Mouse (Mus musculus) hindbrain, embryonic 16.5 days (tissue): ENCODE measurements around the gene Ak9. TPM values are rescaled to one million over a fixed set of nuclear protein-coding genes. Genes with fewer than 3 reads are reported as not detected.
A peak's percentile ranks its signal among the peaks of the same experiment; 100 is the strongest.

Source experiments
- ATAC-seq: fragments of 200-750 bp; cut with Nextera tagmentation; 2 replicates; pipeline ENCODE4 v1.8.0; 2017; ENCODE audit warnings: moderate TSS enrichment, moderate library complexity
- H3K27ac ChIP-seq: fragments of 300-500 bp; sonication (generic); 2 replicates; pipeline ENCODE4 v1.5.1; 2014; ENCODE audit warnings: low read depth, mild to moderate bottlenecking, control low read depth, low read length, moderate library complexity
- H3K27me3 ChIP-seq: fragments of 300-500 bp; sonication (generic); replicated peaks from 2 replicates; pipeline ENCODE4 v1.6.1; 2014; ENCODE audit warnings: low read length; ENCODE audit not compliant: control insufficient read depth, insufficient read depth
- H3K36me3 ChIP-seq: fragments of 300-500 bp; sonication (generic); 2 replicates; pipeline ENCODE4 v1.6.1; 2014; ENCODE audit warnings: mild to moderate bottlenecking, low read length, moderate library complexity, mixed read lengths; ENCODE audit not compliant: control insufficient read depth, insufficient read depth
- H3K4me1 ChIP-seq: fragments of 300-500 bp; sonication (generic); 2 replicates; pipeline ENCODE4 v1.6.1; 2014; ENCODE audit warnings: low read depth, low read length; ENCODE audit not compliant: control insufficient read depth, insufficient read depth
- H3K4me2 ChIP-seq: fragments of 300-500 bp; sonication (generic); 2 replicates; pipeline ENCODE4 v1.6.1; 2014; ENCODE audit warnings: mild to moderate bottlenecking, low read length, control low read depth, moderate library complexity
- H3K4me3 ChIP-seq: fragments of 300-500 bp; sonication (generic); 2 replicates; pipeline ENCODE4 v1.5.1; 2014; ENCODE audit warnings: mild to moderate bottlenecking, low read length, control low read depth, moderate library complexity
- H3K9ac ChIP-seq: fragments of 300-500 bp; sonication (generic); 2 replicates; pipeline ENCODE4 v1.6.1; 2014; ENCODE audit warnings: low read depth, mild to moderate bottlenecking, control low read depth, low read length, moderate library complexity
- H3K9me3 ChIP-seq: fragments of 300-500 bp; sonication (generic); 2 replicates; pipeline ENCODE4 v1.6.1; 2014; ENCODE audit warnings: mild to moderate bottlenecking, low read length, moderate library complexity; ENCODE audit not compliant: control insufficient read depth
- WGBS: fragments of 180-500 bp; shearing (Covaris S2); extraction: QIAGEN DNeasy Blood & Tissue Kit; methylation state at CpG from one replicate; pipeline ENCODE4 v1.1.7; 2014; 5-methylcytosine and 5-hydroxymethylcytosine counted together
- polyA plus RNA-seq: library from polyadenylated mRNA; unstranded; fragments of >200 nt; fragmentation: Nextera tagmentation; extraction: Ambion mirVana; gene quantifications from 2 replicates; pipeline ENCODE4 v1.2.1, GENCODE M21; 2015

Ak9 gene
- polyA plus RNA-seq = 0.24 TPM in 2 replicates

- Histone ChIP-seq H3K9me3 (no peaks in the 10 kb centered on the region), H3K4me3 (peak within 1 kb of the TSS; percentile 79), H3K4me1 (peaks cover 11% of the 10 kb centered on the region), H3K4me2 (peak within 1 kb of the TSS; percentile 93), H3K36me3 (no peaks in the 10 kb centered on the region), H3K27me3 (no peaks in the 10 kb centered on the region), H3K27ac (peak within 1 kb of the TSS; percentile 76), H3K9ac (peak within 1 kb of the TSS; percentile 83)
- ATAC-seq = peak; percentile 89
- WGBS = under 1% methylated on average over 25 of the region's 25 CpGs
Observed at GRCm38 (mm10) chr10:41303639-41304444, at the start of gene Ak9. Gene Ak9, plus strand, starts transcription at chr10:41303980.

GRCm38 (mm10) chr10:41260243-41261006, 43.4 kb upstream of the Ak9 start:
- no peak overlapping the region for H3K4me3 ChIP-seq
- no peak overlapping the region for H3K4me2 ChIP-seq
- no peak overlapping the region for H3K9ac ChIP-seq
- no peak overlapping the region for H3K27ac ChIP-seq
- no peak for ATAC-seq
- H3K36me3 ChIP-seq = peaks cover 5% of the 10 kb centered on the region; the same call in 1 of the 2 replicates
- no peaks in the 10 kb centered on the region for H3K27me3 ChIP-seq
- H3K4me1 ChIP-seq = no peaks in the 10 kb centered on the region
- 57% methylated on average over 8 of the region's 8 CpGs for WGBS
- H3K9me3 ChIP-seq = no peaks in the 10 kb centered on the region

GRCm38 (mm10) chr10:41261218-41261617, 42.6 kb upstream of the Ak9 start:
- Histone ChIP-seq H3K27me3 (no peaks in the 10 kb centered on the region), H3K4me2 (no peak overlapping the region)

GRCm38 (mm10) chr10:41261889-41262288, 41.9 kb upstream of the Ak9 start:
- Histone ChIP-seq H3K4me2 (no peak overlapping the region), H3K27ac (no peak overlapping the region), H3K9me3 (no peaks in the 10 kb centered on the region), H3K4me3 (no peak overlapping the region), H3K27me3 (no peaks in the 10 kb centered on the region), H3K4me1 (no peaks in the 10 kb centered on the region), H3K9ac (no peak overlapping the region), H3K36me3 (peaks cover 5% of the 10 kb centered on the region; the same call in 1 of the 2 replicates)
- ATAC-seq = no peak

More at GRCm38 (mm10) chr10:41261218-41261617, 42.6 kb upstream of the Ak9 start:
- Histone ChIP-seq H3K9ac (no peak overlapping the region), H3K27ac (no peak overlapping the region), H3K36me3 (peaks cover 5% of the 10 kb centered on the region; the same call in 1 of the 2 replicates), H3K4me3 (no peak overlapping the region), H3K9me3 (no peaks in the 10 kb centered on the region), H3K4me1 (no peaks in the 10 kb centered on the region)
- 52% methylated on average over 1 of the region's 1 CpGs for WGBS
- ATAC-seq = no peak

- H3K4me3 ChIP-seq = no peak overlapping the region
- H3K27ac ChIP-seq = no peak overlapping the region
- WGBS = 46% methylated on average over 7 of the region's 7 CpGs
- no peaks in the 10 kb centered on the region for H3K4me1 ChIP-seq
- no peaks in the 10 kb centered on the region for H3K9me3 ChIP-seq
- peaks cover 6% of the 10 kb centered on the region; the same call in 1 of the 2 replicates for H3K36me3 ChIP-seq
- ATAC-seq = no peak
- H3K4me2 ChIP-seq = no peak overlapping the region
- H3K9ac ChIP-seq = no peak overlapping the region
- H3K27me3 ChIP-seq = no peaks in the 10 kb centered on the region
Observed at GRCm38 (mm10) chr10:41271860-41272259, 31.9 kb upstream of the Ak9 start.

- Histone ChIP-seq H3K4me2 (no peak overlapping the region), H3K9me3 (no peaks in the 10 kb centered on the region), H3K4me3 (no peak overlapping the region), H3K36me3 (0 out of 2 replicates have a peak, but pooled peaks cover 2% of the 10 kb centered on the region), H3K27me3 (no peaks in the 10 kb centered on the region), H3K27ac (no peak overlapping the region), H3K4me1 (no peaks in the 10 kb centered on the region), H3K9ac (no peak overlapping the region)
- no peak for ATAC-seq
- 79% methylated on average over 1 of the region's 1 CpGs for WGBS
Observed at GRCm38 (mm10) chr10:41274871-41275270, 28.9 kb upstream of the Ak9 start.

GRCm38 (mm10) chr10:41278808-41279207, 25.0 kb upstream of the Ak9 start:
- no peaks in the 10 kb centered on the region for H3K9me3 ChIP-seq
- no peak for ATAC-seq
- H3K4me2 ChIP-seq = no peak overlapping the region
- no peak overlapping the region for H3K9ac ChIP-seq
- no peaks in the 10 kb centered on the region for H3K4me1 ChIP-seq
- H3K27me3 ChIP-seq = no peaks in the 10 kb centered on the region
- peaks cover 2% of the 10 kb centered on the region; the same call in 1 of the 2 replicates for H3K36me3 ChIP-seq
- 85% methylated on average over 1 of the region's 1 CpGs for WGBS
- H3K27ac ChIP-seq = no peak overlapping the region
- no peak overlapping the region for H3K4me3 ChIP-seq

GRCm38 (mm10) chr10:41280177-41280576, 23.6 kb upstream of the Ak9 start:
- 43% methylated on average over 6 of the region's 6 CpGs for WGBS

GRCm38 (mm10) chr10:41280796-41281195, 23.0 kb upstream of the Ak9 start:
- WGBS = 84% methylated on average over 2 of the region's 2 CpGs
- no peak for ATAC-seq
- Histone ChIP-seq H3K9ac (no peak overlapping the region), H3K4me1 (no peaks in the 10 kb centered on the region), H3K27ac (no peak overlapping the region), H3K27me3 (no peaks in the 10 kb centered on the region), H3K9me3 (no peaks in the 10 kb centered on the region), H3K4me2 (no peak overlapping the region), H3K4me3 (no peak overlapping the region), H3K36me3 (peaks cover 2% of the 10 kb centered on the region; the same call in 1 of the 2 replicates)

More at GRCm38 (mm10) chr10:41280177-41280576, 23.6 kb upstream of the Ak9 start:
- Histone ChIP-seq H3K27ac (no peak overlapping the region), H3K4me1 (no peaks in the 10 kb centered on the region), H3K4me3 (no peak overlapping the region), H3K4me2 (no peak overlapping the region), H3K9me3 (no peaks in the 10 kb centered on the region), H3K36me3 (peaks cover 2% of the 10 kb centered on the region; the same call in 1 of the 2 replicates), H3K27me3 (no peaks in the 10 kb centered on the region), H3K9ac (no peak overlapping the region)
- 0 out of 2 replicates have a peak, but pooled peaks have one; percentile 48 for ATAC-seq
